Mouse (Mus musculus) lung, postnatal 14 days (tissue): ENCODE data around the gene Wdr82.

Experiments used
- DNase-seq: peaks from one replicate; pipeline ENCODE4 v3.0.0; 2021

Wdr82 gene

GRCm38 (mm10) chr9:106170556-106171345, at the start of gene Wdr82:
Gene Wdr82 (plus strand): TSS chr9:106170928.
- DNase-seq, result peak; percentile 92

- peak; percentile 49 for DNase-seq
These were observed 47.1 kb upstream of the Wdr82 start for GRCm38 (mm10) chr9:106123599-106123998.

GRCm38 (mm10) chr9:106126786-106127251, 43.9 kb upstream of the Wdr82 start:
- no peak for DNase-seq

- no peak for DNase-seq
These were observed 41.7 kb upstream of the Wdr82 start for GRCm38 (mm10) chr9:106129072-106129471.

- DNase-seq, result no peak
These were observed 40.5 kb upstream of the Wdr82 start for GRCm38 (mm10) chr9:106130250-106130649.

GRCm38 (mm10) chr9:106137671-106138216, 33.0 kb upstream of the Wdr82 start:
- DNase-seq, result no peak

GRCm38 (mm10) chr9:106139763-106140162, 31.0 kb upstream of the Wdr82 start:
- peak; percentile 39 for DNase-seq

- DNase-seq, result no peak
These were observed 28.8 kb upstream of the Wdr82 start for GRCm38 (mm10) chr9:106141955-106142354.

GRCm38 (mm10) chr9:106144176-106144575, 26.6 kb upstream of the Wdr82 start:
- DNase-seq, result no peak

- no peak for DNase-seq
These were observed 25.1 kb upstream of the Wdr82 start for GRCm38 (mm10) chr9:106145582-106145981.

GRCm38 (mm10) chr9:106147281-106147680, 23.4 kb upstream of the Wdr82 start:
- no peak for DNase-seq

- DNase-seq, result no peak
These were observed 22.8 kb upstream of the Wdr82 start for GRCm38 (mm10) chr9:106147851-106148431.

- no peak for DNase-seq
These were observed 22.0 kb upstream of the Wdr82 start for GRCm38 (mm10) chr9:106148541-106149398.

GRCm38 (mm10) chr9:106149399-106149754, 21.4 kb upstream of the Wdr82 start:
- no peak for DNase-seq

- no peak for DNase-seq
These were observed 16.6 kb upstream of the Wdr82 start for GRCm38 (mm10) chr9:106154106-106154505.

- peak; percentile 63 for DNase-seq
These were observed 14.3 kb upstream of the Wdr82 start for GRCm38 (mm10) chr9:106156419-106156818.

- DNase-seq, result no peak
These were observed 13.7 kb upstream of the Wdr82 start for GRCm38 (mm10) chr9:106156921-106157622.

GRCm38 (mm10) chr9:106157623-106157925, 13.2 kb upstream of the Wdr82 start:
- DNase-seq, result no peak

- no peak for DNase-seq
These were observed 12.7 kb upstream of the Wdr82 start, which contains the start of gene Glyctk for GRCm38 (mm10) chr9:106158037-106158491. Gene Glyctk (minus strand): TSS chr9:106158138.

GRCm38 (mm10) chr9:106159237-106159636, 11.5 kb upstream of the Wdr82 start:
- DNase-seq, result no peak

- DNase-seq, result peak; percentile 99
These were observed 10.9 kb upstream of the Wdr82 start for GRCm38 (mm10) chr9:106159784-106160301.

GRCm38 (mm10) chr9:106160426-106160825, 10.3 kb upstream of the Wdr82 start:
- no peak for DNase-seq
